In the genomic region with DNA sequence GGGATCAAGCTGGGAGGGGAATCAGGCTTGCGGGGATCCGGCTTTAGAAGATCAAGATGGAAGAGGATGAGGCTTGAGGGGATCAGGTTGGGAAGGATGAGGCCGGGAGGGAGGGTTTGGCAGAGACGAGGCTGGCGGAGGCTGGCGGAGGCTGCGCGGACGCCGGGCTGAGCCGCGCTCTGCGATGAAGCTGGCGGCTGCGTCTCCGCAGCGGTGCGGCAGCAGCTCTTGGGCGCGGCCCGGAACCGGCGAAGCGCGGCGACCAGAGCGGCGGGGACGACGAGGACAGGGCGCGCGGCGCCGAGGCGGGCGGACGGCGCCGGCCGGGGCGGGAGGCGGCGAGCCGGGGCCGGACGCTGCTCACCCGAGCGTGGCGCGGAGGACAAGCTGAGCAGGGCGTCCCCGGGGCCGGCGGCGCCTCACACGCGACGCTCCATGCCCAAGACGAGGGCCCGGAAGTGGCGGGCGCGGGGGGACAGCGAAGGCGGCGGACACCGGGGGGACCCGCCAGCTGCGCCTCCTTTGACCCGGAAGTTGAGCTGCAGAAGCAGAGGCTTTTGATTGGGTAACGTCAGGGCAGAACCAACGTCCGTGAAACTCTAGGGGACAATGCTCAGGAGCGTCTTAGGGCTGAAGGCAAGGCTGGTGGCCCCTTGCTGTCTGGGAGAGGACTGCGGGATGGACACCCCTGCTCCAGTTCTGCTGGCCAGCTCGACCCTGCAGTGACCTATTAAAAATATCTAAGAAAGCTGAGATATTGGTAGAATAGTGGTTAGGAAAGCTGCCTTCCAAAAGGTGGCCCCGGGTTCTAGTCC, we compare ENCODE assay signal across 8 mouse cellular contexts. TPM values are rescaled to one million over a fixed set of nuclear protein-coding genes. Genes with fewer than 3 reads are reported as not detected.
A peak's percentile ranks its signal among the peaks of the same experiment; 100 is the strongest.
DNase-seq lines count a peak whose midpoint lies in the region; ATAC-seq and TF ChIP-seq lines count a peak whose summit lies in the region.

Gene Dpp9 (minus strand): TSS at position 529 of the 815 bp plus-strand sequence.

- H3K4me3 ChIP-seq in bone marrow, adult 2 months (replicated peaks; ENCODE audit: control insufficient read depth, low read depth, low read length) = peak within 1 kb of the TSS; percentile 80
- H3K4me3 ChIP-seq in embryonic facial prominence, embryonic 15.5 days (replicated peaks) = peak within 1 kb of the TSS; percentile 80
- H3K4me3 ChIP-seq in limb, embryonic 14.5 days (replicated peaks; ENCODE audit: low read length) = peak within 1 kb of the TSS; percentile 78
- peak within 1 kb of the TSS; percentile 76 for H3K4me3 ChIP-seq in midbrain, postnatal 0 days (ENCODE audit: low read depth, low read length)

- peak; percentile 96 for ATAC-seq in embryonic facial prominence, embryonic 15.5 days (ENCODE audit: insufficient number of reproducible peaks, low FRiP score, low TSS enrichment, low read depth)
- ATAC-seq in limb, embryonic 14.5 days (ENCODE audit: low FRiP score, low read depth) = peak; percentile 99
- peak; percentile 99 for ATAC-seq in midbrain, postnatal 0 days (ENCODE audit: low FRiP score)

- H3K9ac ChIP-seq in embryonic facial prominence, embryonic 15.5 days = peak within 1 kb of the TSS; percentile 69
- peak within 1 kb of the TSS; percentile 83 for H3K9ac ChIP-seq in limb, embryonic 14.5 days (ENCODE audit: low read depth, low read length, severe bottlenecking)
- peak within 1 kb of the TSS; percentile 93 for H3K9ac ChIP-seq in midbrain, postnatal 0 days (replicated peaks; ENCODE audit: low read length, poor library complexity, severe bottlenecking)

- 0 out of 2 replicates have a peak, but pooled peaks have one; percentile 12 for TF ChIP-seq CTCF in bone marrow, adult 2 months (IDR thresholded peaks at IDR 0.05; ENCODE audit: control insufficient read depth, insufficient read depth, low read length)
- TF ChIP-seq CTCF in midbrain, postnatal 0 days (IDR thresholded peaks at IDR 0.05) = peak; percentile 62

- H3K27me3 ChIP-seq in embryonic facial prominence, embryonic 15.5 days = no peaks in the 10 kb centered on the region
- H3K27me3 ChIP-seq in limb, embryonic 14.5 days (ENCODE audit: control insufficient read depth, insufficient read depth, low read length) = no peaks in the 10 kb centered on the region
- no peaks in the 10 kb centered on the region for H3K27me3 ChIP-seq in midbrain, postnatal 0 days (ENCODE audit: insufficient read depth, low read length)

- WGBS in bone marrow, adult 2 months = under 1% methylated on average over 78 of the region's 78 CpGs
- WGBS in embryonic facial prominence, embryonic 15.5 days = under 1% methylated on average over 77 of the region's 78 CpGs
- WGBS in limb, embryonic 14.5 days = under 1% methylated on average over 37 of the region's 78 CpGs
- under 1% methylated on average over 39 of the region's 78 CpGs for WGBS in midbrain, postnatal 0 days

- DNase-seq in 416B (ENCODE audit: low read depth) = peak; percentile 100
- peak; percentile 96 for DNase-seq in heart, adult 8-10 months (ENCODE audit: low spot score)
- DNase-seq in kidney, adult 9 months = peak; percentile 95
- DNase-seq in limb, embryonic 14.5 days (ENCODE audit: low spot score) = peak; percentile 94
- DNase-seq in midbrain, postnatal 0 days (ENCODE audit: low spot score) = peak; percentile 98
- DNase-seq in spleen, postnatal 14 days (ENCODE audit: low spot score in 2 of 2) = peak; percentile 68 to 76

- TF ChIP-seq POLR2A in bone marrow, adult 2 months (IDR thresholded peaks at IDR 0.05; ENCODE audit: borderline replicate concordance, control insufficient read depth, low read depth, low read length) = peak; percentile 6; the same call in 1 of the 2 replicates
- 0 out of 2 replicates have a peak, but pooled peaks have one; percentile 31 for TF ChIP-seq POLR2A in limb, embryonic 14.5 days (IDR thresholded peaks at IDR 0.05; ENCODE audit: borderline replicate concordance, extremely low read depth, insufficient read depth, insufficient read length)

- 0 out of 2 replicates have a peak, but pooled peaks cover 3% of the 10 kb centered on the region for H3K36me3 ChIP-seq in embryonic facial prominence, embryonic 15.5 days
- H3K36me3 ChIP-seq in limb, embryonic 14.5 days (ENCODE audit: control insufficient read depth, insufficient read depth, low read length) = peaks cover 4% of the 10 kb centered on the region; the same call in 1 of the 2 replicates
- H3K36me3 ChIP-seq in midbrain, postnatal 0 days (ENCODE audit: insufficient read depth, low read length) = no peaks in the 10 kb centered on the region

- H3K9me3 ChIP-seq in embryonic facial prominence, embryonic 15.5 days (replicated peaks) = no peaks in the 10 kb centered on the region
- no peaks in the 10 kb centered on the region for H3K9me3 ChIP-seq in limb, embryonic 14.5 days (ENCODE audit: control insufficient read depth, low read length)
- H3K9me3 ChIP-seq in midbrain, postnatal 0 days (ENCODE audit: low read length) = no peaks in the 10 kb centered on the region

- peaks cover 2% of the 10 kb centered on the region; the same call in 1 of the 2 replicates for H3K4me1 ChIP-seq in bone marrow, adult 2 months (ENCODE audit: control insufficient read depth, insufficient read depth, low read length)
- H3K4me1 ChIP-seq in embryonic facial prominence, embryonic 15.5 days = peaks cover 24% of the 10 kb centered on the region
- H3K4me1 ChIP-seq in limb, embryonic 14.5 days (ENCODE audit: control insufficient read depth, insufficient read depth, low read length) = peaks cover 15% of the 10 kb centered on the region
- peaks cover 14% of the 10 kb centered on the region for H3K4me1 ChIP-seq in midbrain, postnatal 0 days (ENCODE audit: insufficient read depth, low read length)

- H3K4me2 ChIP-seq in embryonic facial prominence, embryonic 15.5 days (replicated peaks) = peak within 1 kb of the TSS; percentile 82
- H3K4me2 ChIP-seq in limb, embryonic 14.5 days (replicated peaks; ENCODE audit: low read depth, low read length, severe bottlenecking) = peak within 1 kb of the TSS; percentile 83
- H3K4me2 ChIP-seq in midbrain, postnatal 0 days (ENCODE audit: low read depth, low read length, poor library complexity, severe bottlenecking) = peak within 1 kb of the TSS; percentile 68

- H3K27ac ChIP-seq in bone marrow, adult 2 months (ENCODE audit: control insufficient read depth, insufficient read depth, low read depth, low read length, poor library complexity) = peak within 1 kb of the TSS; percentile 88
- H3K27ac ChIP-seq in embryonic facial prominence, embryonic 15.5 days (replicated peaks) = peak within 1 kb of the TSS; percentile 89
- peak within 1 kb of the TSS; percentile 80 for H3K27ac ChIP-seq in limb, embryonic 14.5 days (replicated peaks; ENCODE audit: low read depth, low read length)
- H3K27ac ChIP-seq in midbrain, postnatal 0 days (ENCODE audit: low read depth, low read length) = peak within 1 kb of the TSS; percentile 91

RNA-seq across cellular contexts. Expression of gene Dpp9, which starts in this region (rescaled TPM):
- 8.4 and 8.9 TPM in 2 replicates for polyA plus RNA-seq in bone marrow, adult 2 months (2011; ENCODE audit: insufficient read depth, insufficient read length, low replicate concordance, missing spikeins)
- 37.1 and 40.9 TPM in 2 replicates for polyA plus RNA-seq in embryonic facial prominence, embryonic 15.5 days (2015; fragmentation: Nextera tagmentation; extraction: Ambion mirVana)
- 10 to 100 TPM; 42.6 to 51.1 (median 46.6) TPM for total RNA-seq in heart, adult 8-10 months (2022)
- 54.3 and 69.6 TPM in 2 replicates for polyA plus RNA-seq in limb, embryonic 14.5 days (2012; rRNA removed)
- 33.9 and 37.7 TPM in 2 replicates for polyA plus RNA-seq in limb, embryonic 14.5 days (2014; fragmentation: Nextera tagmentation; extraction: Ambion mirVana)
- 24.6 and 29.7 TPM in 2 replicates for total RNA-seq in midbrain, postnatal 0 days (2014; rRNA removed)
- 19.4 and 19.7 TPM in 2 replicates for polyA plus RNA-seq in midbrain, postnatal 0 days (2015; fragmentation: Nextera tagmentation; extraction: Ambion mirVana)

Comparison
In these comparisons a context has a peak if more than half of its experiments do, and no peak if none do; other contexts are left out.
1. Peak in every context shown above with its lines: DNase-seq, ATAC-seq, H3K4me3 ChIP-seq and H3K27ac ChIP-seq.